Mouse (Mus musculus): ENCODE measurements around the gene Rab1b. TPM values are rescaled to one million over a fixed set of nuclear protein-coding genes. Genes with fewer than 3 reads are reported as not detected.
A peak's percentile ranks its signal among the peaks of the same experiment; 100 is the strongest.

Rab1b gene
- total and polyA plus RNA-seq, 2 experiments from 2014 or later = 231 to 249 TPM

DNA sequence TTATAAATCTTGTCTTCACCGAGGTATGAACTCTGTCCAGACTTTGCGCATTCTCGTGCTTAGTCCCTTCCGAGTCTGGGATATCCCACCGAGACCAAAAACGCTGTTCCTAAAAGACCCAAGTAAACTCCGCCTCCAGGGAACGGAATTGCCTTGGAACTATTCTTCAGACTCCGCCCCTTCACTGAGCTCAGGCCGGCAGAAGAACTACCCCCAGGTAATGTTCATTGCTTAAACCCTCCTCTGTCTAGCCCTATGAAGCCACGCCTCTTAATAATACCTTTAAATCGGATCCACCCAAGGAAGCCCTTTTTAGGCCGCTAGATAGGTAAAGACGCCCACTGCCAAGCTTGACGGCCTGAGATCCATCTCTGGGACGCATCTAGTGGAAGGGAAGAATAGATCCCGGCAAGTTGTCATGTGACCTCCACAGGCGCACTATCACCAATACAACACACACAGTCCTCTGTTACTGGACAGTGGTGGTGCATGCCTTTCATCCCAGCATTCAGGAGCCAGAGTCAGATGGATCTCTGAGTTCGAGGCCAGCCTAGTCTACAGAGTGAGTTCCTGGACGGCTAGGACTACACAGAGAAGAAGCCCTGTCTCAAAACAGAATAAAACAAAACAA, 34.4 kb downstream of the Rab1b start:
- Histone ChIP-seq H3K4me2 (ENCODE audit: low read depth) (peak overlapping the region; percentile 83), H3K4me3 (ENCODE audit: low read depth, low read length) (peak overlapping the region; percentile 42), H3K27ac (ENCODE audit: low read depth, low read length) (0 out of 2 replicates have a peak overlapping the region, but pooled peaks have one; percentile 9), H3K27me3 (ENCODE audit: insufficient read depth, low read length) (no peaks in the 10 kb centered on the region), H3K9me3 (ENCODE audit: low read length) (no peaks in the 10 kb centered on the region), H3K36me3 (ENCODE audit: insufficient read depth) (no peaks in the 10 kb centered on the region), H3K9ac (peak overlapping the region; percentile 60; the same call in 1 of the 2 replicates), H3K4me1 (ENCODE audit: insufficient read depth) (peaks cover 14% of the 10 kb centered on the region)
- no peak for ATAC-seq
- WGBS = 2% methylated on average over 20 of the region's 20 CpGs
- peak; percentile 44 for DNase-seq
- no peak for TF ChIP-seq CTCF (IDR thresholded peaks at IDR 0.05; ENCODE audit: low read depth)

DNA sequence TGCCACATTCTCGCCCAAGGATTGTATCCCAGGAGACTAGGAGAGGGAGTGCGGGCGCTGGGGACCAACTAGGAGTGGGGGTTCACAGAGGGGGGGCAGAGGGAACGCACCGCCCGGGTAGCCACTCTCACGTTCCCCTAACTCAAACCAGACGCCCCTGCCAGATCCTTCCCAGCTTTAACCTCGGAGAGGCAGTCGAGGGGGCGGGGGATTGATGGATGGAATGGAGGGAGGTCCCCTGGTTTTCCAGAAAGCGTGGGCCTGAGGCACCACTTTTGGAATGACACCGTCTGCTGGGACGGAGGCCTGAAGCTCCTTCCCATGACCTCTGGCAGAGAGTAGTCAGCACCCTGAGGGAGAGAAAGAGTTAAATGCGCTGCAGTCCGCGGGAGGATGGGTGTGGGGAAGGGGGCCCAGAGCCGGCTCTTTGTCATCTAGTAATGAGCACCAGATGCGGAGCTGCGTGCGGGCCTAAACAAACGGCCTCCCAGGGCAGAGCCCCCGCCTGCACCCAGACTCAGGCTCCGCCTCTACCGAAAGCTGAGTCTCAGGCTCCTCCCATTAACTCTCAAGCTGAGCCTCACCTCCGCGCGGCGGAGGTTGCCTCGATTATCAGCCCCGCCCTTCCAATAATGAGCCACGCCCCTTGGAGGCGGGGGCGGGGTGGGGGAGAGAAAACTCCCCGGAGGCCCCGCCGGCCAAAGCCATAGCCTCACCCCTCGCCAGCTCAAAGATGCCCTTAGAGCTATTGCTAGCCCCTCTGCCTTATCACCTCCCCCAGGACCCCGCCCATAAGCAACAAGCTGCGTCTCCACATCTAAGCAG, 35.1 kb downstream of the Rab1b start:
- H3K9me3 ChIP-seq (ENCODE audit: low read length) = no peaks in the 10 kb centered on the region
- peaks cover 17% of the 10 kb centered on the region for H3K4me1 ChIP-seq (ENCODE audit: insufficient read depth)
- H3K9ac ChIP-seq = peak overlapping the region; percentile 60
- TF ChIP-seq CTCF (IDR thresholded peaks at IDR 0.05; ENCODE audit: low read depth) = no peak
- H3K36me3 ChIP-seq (ENCODE audit: insufficient read depth) = no peaks in the 10 kb centered on the region
- peak overlapping the region; percentile 42 for H3K4me3 ChIP-seq (ENCODE audit: low read depth, low read length)
- H3K4me2 ChIP-seq (ENCODE audit: low read depth) = peak overlapping the region; percentile 83
- H3K27me3 ChIP-seq (ENCODE audit: insufficient read depth, low read length) = no peaks in the 10 kb centered on the region
- ATAC-seq (peak; percentile 82), DNase-seq (peak; percentile 76)
- peak overlapping the region; percentile 51 for H3K27ac ChIP-seq (ENCODE audit: low read depth, low read length)
- WGBS = 1% methylated on average over 40 of the region's 40 CpGs

DNA sequence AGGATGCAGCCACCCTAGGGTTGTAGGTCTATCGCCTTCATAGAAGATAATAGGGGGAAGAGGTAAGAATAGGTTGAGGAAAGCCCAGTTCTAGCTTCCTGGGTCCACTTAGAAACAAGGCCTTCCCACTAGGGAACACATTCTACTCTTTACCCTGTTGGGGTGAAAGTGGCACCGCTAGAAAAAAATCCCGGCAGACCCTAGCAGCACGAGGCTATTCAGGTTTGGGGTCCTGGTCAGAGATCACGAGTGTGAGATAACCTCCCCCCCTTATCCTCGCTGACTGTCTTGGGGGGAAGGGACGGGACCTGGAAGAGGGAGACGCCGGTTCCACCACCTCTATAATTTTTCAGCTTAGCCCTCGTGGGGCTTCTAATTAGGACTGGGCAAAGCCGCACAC, 35.8 kb downstream of the Rab1b start:
- Histone ChIP-seq H3K9me3 (ENCODE audit: low read length) (no peaks in the 10 kb centered on the region), H3K9ac (peak overlapping the region; percentile 60), H3K27me3 (ENCODE audit: insufficient read depth, low read length) (no peaks in the 10 kb centered on the region), H3K4me3 (ENCODE audit: low read depth, low read length) (peak overlapping the region; percentile 42), H3K36me3 (ENCODE audit: insufficient read depth) (no peaks in the 10 kb centered on the region), H3K27ac (ENCODE audit: low read depth, low read length) (peak overlapping the region; percentile 51; the same call in 1 of the 2 replicates), H3K4me1 (ENCODE audit: insufficient read depth) (peaks cover 17% of the 10 kb centered on the region), H3K4me2 (ENCODE audit: low read depth) (peak overlapping the region; percentile 83)
- TF ChIP-seq CTCF (IDR thresholded peaks at IDR 0.05; ENCODE audit: low read depth) = no peak
- DNase-seq = no peak
- ATAC-seq = no peak
- WGBS = 14% methylated on average over 11 of the region's 11 CpGs

DNA sequence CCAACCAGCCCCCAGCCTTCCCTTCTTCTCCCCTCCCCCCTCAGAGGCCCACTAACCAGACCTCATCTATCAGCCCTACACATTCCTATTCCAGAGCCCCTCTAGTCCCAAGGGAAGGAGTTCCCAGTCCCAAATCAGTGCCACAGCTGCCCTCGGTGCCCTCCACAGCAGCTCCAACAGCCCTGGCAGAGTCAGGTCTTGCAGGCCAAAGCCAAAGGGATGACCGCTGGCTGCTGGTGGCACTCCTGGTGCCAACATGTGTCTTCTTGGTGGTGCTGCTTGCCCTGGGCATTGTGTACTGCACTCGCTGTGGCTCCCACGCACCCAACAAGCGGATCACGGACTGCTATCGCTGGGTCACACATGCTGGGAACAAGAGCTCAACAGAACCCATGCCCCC, 36.9 kb downstream of the Rab1b start:
- Histone ChIP-seq H3K27me3 (ENCODE audit: insufficient read depth, low read length) (no peaks in the 10 kb centered on the region), H3K27ac (ENCODE audit: low read depth, low read length) (no peak overlapping the region), H3K4me1 (ENCODE audit: insufficient read depth) (peaks cover 17% of the 10 kb centered on the region), H3K4me2 (ENCODE audit: low read depth) (no peak overlapping the region), H3K36me3 (ENCODE audit: insufficient read depth) (no peaks in the 10 kb centered on the region), H3K9me3 (ENCODE audit: low read length) (no peaks in the 10 kb centered on the region), H3K9ac (no peak overlapping the region), H3K4me3 (ENCODE audit: low read depth, low read length) (no peak overlapping the region)
- no peak for TF ChIP-seq CTCF (IDR thresholded peaks at IDR 0.05; ENCODE audit: low read depth)
- ATAC-seq = no peak
- DNase-seq = no peak
- WGBS = 88% methylated on average over 7 of the region's 7 CpGs

DNA sequence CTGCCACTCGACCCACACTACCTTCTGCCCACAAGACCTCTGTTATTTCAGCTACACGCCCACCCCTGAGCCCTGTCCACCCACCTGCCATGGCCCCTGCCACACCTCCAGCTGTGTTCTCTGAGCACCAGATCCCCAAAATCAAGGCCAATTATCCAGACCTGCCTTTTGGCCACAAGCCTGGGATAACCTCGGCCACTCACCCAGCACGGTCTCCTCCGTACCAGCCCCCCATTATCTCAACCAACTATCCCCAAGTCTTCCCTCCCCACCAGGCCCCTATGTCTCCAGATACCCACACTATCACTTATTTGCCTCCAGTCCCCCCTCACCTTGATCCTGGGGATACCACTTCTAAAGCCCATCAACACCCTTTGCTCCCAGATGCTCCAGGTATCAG, 37.4 kb downstream of the Rab1b start:
- no peak for ATAC-seq
- DNase-seq = no peak
- Histone ChIP-seq H3K9me3 (ENCODE audit: low read length) (no peaks in the 10 kb centered on the region), H3K4me1 (ENCODE audit: insufficient read depth) (peaks cover 17% of the 10 kb centered on the region), H3K4me2 (ENCODE audit: low read depth) (no peak overlapping the region), H3K9ac (no peak overlapping the region), H3K27ac (ENCODE audit: low read depth, low read length) (no peak overlapping the region), H3K36me3 (ENCODE audit: insufficient read depth) (no peaks in the 10 kb centered on the region), H3K4me3 (ENCODE audit: low read depth, low read length) (no peak overlapping the region), H3K27me3 (ENCODE audit: insufficient read depth, low read length) (no peaks in the 10 kb centered on the region)
- no peak for TF ChIP-seq CTCF (IDR thresholded peaks at IDR 0.05; ENCODE audit: low read depth)
- WGBS = 87% methylated on average over 5 of the region's 5 CpGs

DNA sequence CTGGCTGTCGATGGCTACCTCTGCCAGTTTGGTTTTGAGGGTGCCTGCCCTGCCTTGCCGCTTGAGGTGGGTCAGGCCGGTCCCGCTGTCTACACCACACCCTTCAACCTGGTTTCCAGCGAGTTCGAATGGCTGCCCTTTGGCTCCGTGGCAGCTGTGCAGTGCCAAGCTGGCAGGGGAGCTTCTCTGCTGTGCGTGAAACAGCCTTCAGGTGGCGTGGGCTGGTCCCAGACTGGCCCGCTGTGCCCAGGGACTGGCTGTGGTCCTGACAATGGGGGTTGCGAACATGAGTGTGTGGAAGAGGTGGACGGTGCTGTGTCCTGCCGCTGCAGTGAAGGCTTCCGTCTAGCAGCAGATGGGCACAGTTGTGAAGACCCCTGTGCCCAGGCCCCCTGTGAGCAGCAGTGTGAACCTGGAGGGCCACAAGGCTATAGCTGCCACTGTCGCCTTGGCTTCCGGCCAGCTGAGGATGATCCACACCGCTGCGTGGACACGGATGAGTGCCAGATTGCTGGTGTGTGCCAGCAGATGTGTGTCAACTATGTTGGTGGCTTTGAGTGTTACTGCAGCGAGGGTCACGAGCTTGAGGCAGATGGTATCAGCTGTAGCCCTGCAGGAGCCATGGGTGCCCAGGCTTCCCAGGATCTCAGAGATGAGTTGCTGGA, 38.2 kb downstream of the Rab1b start:
- peak; percentile 21; the same call in 1 of the 2 replicates for TF ChIP-seq CTCF (IDR thresholded peaks at IDR 0.05; ENCODE audit: low read depth)
- no peaks in the 10 kb centered on the region for H3K27me3 ChIP-seq (ENCODE audit: insufficient read depth, low read length)
- no peaks in the 10 kb centered on the region for H3K9me3 ChIP-seq (ENCODE audit: low read length)
- DNase-seq (peak; percentile 24), ATAC-seq (no peak)
- peaks cover 17% of the 10 kb centered on the region for H3K4me1 ChIP-seq (ENCODE audit: insufficient read depth)
- peak overlapping the region; percentile 86 for H3K4me2 ChIP-seq (ENCODE audit: low read depth)
- H3K9ac ChIP-seq = peak overlapping the region; percentile 55
- whole genome bisulfite sequencing = 39% methylated on average over 21 of the region's 21 CpGs
- no peak overlapping the region for H3K27ac ChIP-seq (ENCODE audit: low read depth, low read length)
- peak overlapping the region; percentile 38 for H3K4me3 ChIP-seq (ENCODE audit: low read depth, low read length)
- H3K36me3 ChIP-seq (ENCODE audit: insufficient read depth) = no peaks in the 10 kb centered on the region

Data from forebrain, postnatal 0 days (tissue).